Mouse (Mus musculus): ENCODE results near the gene Rpusd1. TPM values are rescaled to one million over a fixed set of nuclear protein-coding genes. Genes with fewer than 3 reads are reported as not detected.

Rpusd1 gene
- polyA plus RNA-seq, 1 experiment from 2014 or later: 17.2 TPM

DNA sequence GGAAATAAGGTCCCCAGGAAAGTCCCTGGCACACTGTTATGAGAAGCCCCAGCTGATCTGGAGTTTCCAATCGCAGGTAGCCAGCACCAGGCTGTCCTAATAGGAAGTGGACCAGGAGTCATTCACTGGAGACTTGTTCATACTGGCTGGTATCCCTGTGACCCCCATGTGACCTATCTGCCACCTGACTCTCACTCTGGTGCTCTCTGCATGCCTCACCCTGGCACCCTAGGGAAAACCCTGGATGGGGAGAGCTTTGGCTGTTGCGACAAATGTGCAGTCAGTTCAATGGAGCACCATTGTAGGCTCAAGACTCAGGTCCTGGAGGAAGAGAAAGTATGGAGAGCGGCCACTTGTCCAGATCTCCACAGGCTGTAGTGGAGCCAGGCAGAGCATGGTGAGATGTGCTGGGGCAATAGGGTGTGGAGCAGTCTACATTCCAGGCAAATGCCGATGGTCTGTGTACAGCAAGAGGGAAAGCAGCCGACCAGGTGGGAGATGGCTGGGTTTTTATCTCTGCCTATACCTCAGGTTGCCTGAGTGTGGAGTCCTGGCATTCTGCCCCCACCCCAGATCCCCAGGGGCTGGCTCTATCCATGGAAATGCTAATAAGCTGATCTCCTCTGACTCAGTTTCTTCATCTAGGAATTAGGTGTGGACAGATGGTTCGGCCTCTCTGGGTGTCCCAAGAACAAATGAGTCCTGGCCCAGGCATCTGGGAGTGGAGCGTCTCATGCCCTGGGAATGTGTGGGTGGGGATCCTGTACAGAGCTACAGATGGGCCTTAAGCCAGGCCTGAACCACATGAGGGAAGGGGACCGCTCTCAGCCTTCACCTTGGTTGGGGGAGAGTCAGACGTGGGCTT is 29.1 kb downstream of the Rpusd1 start:
- WGBS: 83% methylated on average over 9 of the region's 9 CpGs
- Histone ChIP-seq H3K9ac (ENCODE audit: low read depth, low read length) (no peak overlapping the region), H3K27ac (ENCODE audit: low read depth, low read length) (no peak overlapping the region), H3K36me3 (ENCODE audit: control insufficient read depth, insufficient read depth, low read length) (no peaks in the 10 kb centered on the region), H3K9me3 (ENCODE audit: control insufficient read depth, low read length) (no peaks in the 10 kb centered on the region), H3K4me1 (replicated peaks; ENCODE audit: control insufficient read depth, insufficient read depth, low read length) (no peaks in the 10 kb centered on the region), H3K4me2 (replicated peaks; ENCODE audit: low read depth, low read length) (no peak overlapping the region), H3K27me3 (ENCODE audit: control insufficient read depth, insufficient read depth, low read length) (no peaks in the 10 kb centered on the region), H3K4me3 (ENCODE audit: low read depth, low read length) (no peak overlapping the region)
- no peak for ATAC-seq (ENCODE audit: low FRiP score)
- DNase-seq (ENCODE audit: low spot score): no peak

DNA sequence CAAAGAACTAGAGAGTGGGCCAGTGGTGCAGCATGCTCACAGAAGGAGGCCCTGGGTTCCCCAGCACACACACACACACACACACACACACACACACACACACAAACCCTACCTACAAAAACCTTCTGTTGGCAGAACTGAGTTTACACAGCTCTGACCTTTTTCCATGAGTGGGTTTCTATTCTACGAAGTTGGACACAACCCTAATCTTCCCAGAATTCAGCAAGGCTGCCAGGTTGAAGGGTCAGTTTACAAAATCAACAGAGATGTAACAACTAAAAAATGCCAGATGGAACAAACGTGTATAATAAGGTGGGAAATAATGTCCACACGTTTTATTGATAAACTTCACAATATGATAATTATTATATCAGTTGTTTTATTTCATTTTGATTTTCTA is 30.2 kb downstream of the Rpusd1 start:
- no peak for ATAC-seq (ENCODE audit: low FRiP score)
- Histone ChIP-seq H3K4me2 (replicated peaks; ENCODE audit: low read depth, low read length) (no peak overlapping the region), H3K36me3 (ENCODE audit: control insufficient read depth, insufficient read depth, low read length) (no peaks in the 10 kb centered on the region), H3K4me3 (ENCODE audit: low read depth, low read length) (no peak overlapping the region), H3K27me3 (ENCODE audit: control insufficient read depth, insufficient read depth, low read length) (no peaks in the 10 kb centered on the region), H3K9ac (ENCODE audit: low read depth, low read length) (no peak overlapping the region), H3K27ac (ENCODE audit: low read depth, low read length) (no peak overlapping the region), H3K4me1 (replicated peaks; ENCODE audit: control insufficient read depth, insufficient read depth, low read length) (no peaks in the 10 kb centered on the region), H3K9me3 (ENCODE audit: control insufficient read depth, low read length) (no peaks in the 10 kb centered on the region)
- whole genome bisulfite sequencing: 73% methylated on average over 3 of the region's 3 CpGs
- no peak for DNase-seq (ENCODE audit: low spot score)

DNA sequence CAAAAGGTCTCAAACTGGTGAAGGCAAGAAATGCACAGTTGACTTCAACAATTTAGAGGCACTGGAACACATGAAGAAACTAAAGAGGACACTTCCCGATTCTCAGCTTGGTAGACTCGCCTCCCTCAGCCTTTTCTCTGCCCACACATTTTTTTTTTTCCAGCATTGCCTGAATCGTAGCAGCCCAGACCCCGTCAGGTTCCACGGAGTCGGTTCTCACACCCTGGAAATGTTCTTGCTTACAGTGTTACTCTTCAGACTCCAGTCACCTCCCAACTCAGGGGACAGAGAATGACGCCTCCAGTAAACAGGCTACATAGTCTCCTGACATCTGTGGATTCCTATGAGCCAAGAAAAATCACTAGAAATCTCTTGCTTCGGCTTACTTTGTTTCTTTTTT is 32.7 kb downstream of the Rpusd1 start:
- no peaks in the 10 kb centered on the region for H3K4me1 ChIP-seq (replicated peaks; ENCODE audit: control insufficient read depth, insufficient read depth, low read length)
- 73% methylated on average over 8 of the region's 8 CpGs for WGBS

DNA sequence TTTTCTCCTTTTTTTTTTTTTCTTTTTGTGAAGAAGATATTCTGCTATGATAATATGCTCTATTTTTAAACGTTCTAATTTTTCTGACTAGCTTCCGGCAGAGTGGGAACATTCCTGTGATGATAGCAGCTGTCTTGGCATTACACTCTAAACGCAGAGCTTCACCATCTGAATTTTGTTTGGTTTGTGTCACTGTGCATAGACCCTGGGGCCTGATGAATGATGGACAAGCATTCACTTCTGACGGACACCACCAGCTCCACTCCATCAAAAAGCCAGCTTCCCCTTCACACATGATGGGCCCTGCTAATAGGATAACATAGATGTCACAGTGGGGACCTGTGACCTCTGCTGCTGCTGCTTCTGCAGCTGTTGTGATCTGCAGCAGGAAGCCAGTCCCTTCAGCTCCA is 34.1 kb downstream of the Rpusd1 start:
- H3K9ac ChIP-seq (ENCODE audit: low read depth, low read length): no peak overlapping the region
- no peaks in the 10 kb centered on the region for H3K36me3 ChIP-seq (ENCODE audit: control insufficient read depth, insufficient read depth, low read length)
- no peaks in the 10 kb centered on the region for H3K9me3 ChIP-seq (ENCODE audit: control insufficient read depth, low read length)
- H3K4me1 ChIP-seq (replicated peaks; ENCODE audit: control insufficient read depth, insufficient read depth, low read length): no peaks in the 10 kb centered on the region
- no peak overlapping the region for H3K4me2 ChIP-seq (replicated peaks; ENCODE audit: low read depth, low read length)
- no peak overlapping the region for H3K27ac ChIP-seq (ENCODE audit: low read depth, low read length)
- 34% methylated on average over 4 of the region's 4 CpGs for WGBS
- H3K27me3 ChIP-seq (ENCODE audit: control insufficient read depth, insufficient read depth, low read length): no peaks in the 10 kb centered on the region
- DNase-seq (ENCODE audit: low spot score): peak; percentile 32
- no peak for ATAC-seq (ENCODE audit: low FRiP score)
- no peak overlapping the region for H3K4me3 ChIP-seq (ENCODE audit: low read depth, low read length)

More for the DNA sequence above, 32.7 kb downstream of the Rpusd1 start:
- Histone ChIP-seq H3K9me3 (ENCODE audit: control insufficient read depth, low read length) (no peaks in the 10 kb centered on the region), H3K27ac (ENCODE audit: low read depth, low read length) (no peak overlapping the region), H3K9ac (ENCODE audit: low read depth, low read length) (no peak overlapping the region), H3K4me3 (ENCODE audit: low read depth, low read length) (no peak overlapping the region), H3K27me3 (ENCODE audit: control insufficient read depth, insufficient read depth, low read length) (no peaks in the 10 kb centered on the region), H3K4me2 (replicated peaks; ENCODE audit: low read depth, low read length) (no peak overlapping the region), H3K36me3 (ENCODE audit: control insufficient read depth, insufficient read depth, low read length) (no peaks in the 10 kb centered on the region)
- DNase-seq (ENCODE audit: low spot score) (no peak), ATAC-seq (ENCODE audit: low FRiP score) (no peak)

DNA sequence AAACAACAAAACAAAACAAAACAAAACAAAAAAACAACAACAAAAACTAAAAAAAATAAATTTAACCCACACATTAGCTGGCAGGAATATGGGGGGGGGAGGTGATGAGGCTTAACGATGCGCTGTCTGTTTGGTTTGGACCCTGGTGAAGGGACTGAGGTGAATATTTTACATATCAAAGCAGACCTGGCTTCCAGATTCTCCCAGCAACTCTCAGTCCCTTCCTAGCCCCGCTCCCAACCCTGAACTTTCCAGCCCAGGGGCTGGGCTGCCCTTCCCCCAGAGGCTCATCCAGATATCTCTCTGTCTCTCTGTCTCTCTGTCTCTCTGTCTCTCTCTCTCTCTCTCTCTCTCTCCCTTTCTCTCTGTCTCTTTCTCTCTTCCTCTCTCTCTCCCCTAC is 35.1 kb downstream of the Rpusd1 start:
- H3K9me3 ChIP-seq (ENCODE audit: control insufficient read depth, low read length): no peaks in the 10 kb centered on the region
- H3K4me2 ChIP-seq (replicated peaks; ENCODE audit: low read depth, low read length): no peak overlapping the region
- H3K4me1 ChIP-seq (replicated peaks; ENCODE audit: control insufficient read depth, insufficient read depth, low read length): no peaks in the 10 kb centered on the region
- H3K27ac ChIP-seq (ENCODE audit: low read depth, low read length): no peak overlapping the region
- H3K4me3 ChIP-seq (ENCODE audit: low read depth, low read length): no peak overlapping the region
- no peaks in the 10 kb centered on the region for H3K36me3 ChIP-seq (ENCODE audit: control insufficient read depth, insufficient read depth, low read length)
- 32% methylated on average over 3 of the region's 3 CpGs for WGBS
- ATAC-seq (ENCODE audit: low FRiP score) (no peak), DNase-seq (ENCODE audit: low spot score) (no peak)
- no peak overlapping the region for H3K9ac ChIP-seq (ENCODE audit: low read depth, low read length)
- H3K27me3 ChIP-seq (ENCODE audit: control insufficient read depth, insufficient read depth, low read length): no peaks in the 10 kb centered on the region

DNA sequence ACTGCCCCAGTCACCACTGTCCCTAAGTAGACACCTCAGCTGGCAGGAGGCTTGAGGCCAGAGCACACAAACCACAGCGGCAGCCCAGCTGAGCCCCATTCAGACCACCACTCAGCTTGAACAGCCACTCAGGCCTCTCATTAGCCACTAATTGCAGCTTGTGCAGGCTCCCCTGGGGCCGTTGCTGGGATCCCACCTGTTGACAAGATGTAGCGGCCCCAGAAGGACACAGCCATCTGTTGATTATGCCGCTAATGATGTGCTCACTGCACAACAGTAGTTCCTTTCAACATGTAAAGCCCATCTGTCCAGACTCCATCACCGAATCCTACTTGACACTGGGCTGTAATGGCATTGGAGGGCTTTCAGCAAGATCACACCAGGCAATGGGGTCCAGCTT is 38.4 kb downstream of the Rpusd1 start:
- DNase-seq (ENCODE audit: low spot score): peak; percentile 68
- Histone ChIP-seq H3K36me3 (ENCODE audit: control insufficient read depth, insufficient read depth, low read length) (no peaks in the 10 kb centered on the region), H3K4me3 (ENCODE audit: low read depth, low read length) (no peak overlapping the region), H3K27me3 (ENCODE audit: control insufficient read depth, insufficient read depth, low read length) (0 out of 2 replicates have a peak, but pooled peaks cover 2% of the 10 kb centered on the region), H3K4me1 (replicated peaks; ENCODE audit: control insufficient read depth, insufficient read depth, low read length) (no peaks in the 10 kb centered on the region), H3K27ac (ENCODE audit: low read depth, low read length) (no peak overlapping the region), H3K9me3 (ENCODE audit: control insufficient read depth, low read length) (no peaks in the 10 kb centered on the region), H3K9ac (ENCODE audit: low read depth, low read length) (no peak overlapping the region), H3K4me2 (replicated peaks; ENCODE audit: low read depth, low read length) (no peak overlapping the region)
- peak; percentile 53; the same call in 1 of the 2 replicates for ATAC-seq (ENCODE audit: low FRiP score)
- 50% methylated on average over 5 of the region's 5 CpGs for WGBS

DNA sequence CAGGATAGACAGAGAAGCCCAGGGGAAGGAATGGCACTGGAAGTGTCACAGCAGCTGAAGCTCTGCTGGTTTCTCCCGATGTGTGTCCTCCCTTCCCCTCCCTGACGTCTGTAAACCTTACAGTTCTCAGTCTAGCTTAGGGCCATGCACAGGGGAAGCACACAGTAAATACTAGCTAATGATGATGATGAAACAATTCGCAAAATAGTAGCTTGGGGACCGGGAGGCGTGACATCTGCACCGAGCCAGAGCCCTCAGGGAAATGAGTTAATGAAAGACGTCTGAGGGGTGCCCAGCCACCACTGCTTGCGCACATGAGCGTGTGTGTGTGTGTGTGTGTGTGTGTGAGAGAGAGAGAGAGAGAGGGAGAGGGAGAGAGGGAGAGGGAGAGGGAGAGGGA is 41.9 kb downstream of the Rpusd1 start:
- Histone ChIP-seq H3K4me1 (replicated peaks; ENCODE audit: control insufficient read depth, insufficient read depth, low read length) (peaks cover 4% of the 10 kb centered on the region), H3K27me3 (ENCODE audit: control insufficient read depth, insufficient read depth, low read length) (0 out of 2 replicates have a peak, but pooled peaks cover 2% of the 10 kb centered on the region), H3K4me3 (ENCODE audit: low read depth, low read length) (no peak overlapping the region), H3K36me3 (ENCODE audit: control insufficient read depth, insufficient read depth, low read length) (no peaks in the 10 kb centered on the region), H3K9me3 (ENCODE audit: control insufficient read depth, low read length) (no peaks in the 10 kb centered on the region), H3K4me2 (replicated peaks; ENCODE audit: low read depth, low read length) (no peak overlapping the region), H3K9ac (ENCODE audit: low read depth, low read length) (no peak overlapping the region), H3K27ac (ENCODE audit: low read depth, low read length) (no peak overlapping the region)
- WGBS: 56% methylated on average over 9 of the region's 9 CpGs
- ATAC-seq (ENCODE audit: low FRiP score): no peak
- no peak for DNase-seq (ENCODE audit: low spot score)

DNA sequence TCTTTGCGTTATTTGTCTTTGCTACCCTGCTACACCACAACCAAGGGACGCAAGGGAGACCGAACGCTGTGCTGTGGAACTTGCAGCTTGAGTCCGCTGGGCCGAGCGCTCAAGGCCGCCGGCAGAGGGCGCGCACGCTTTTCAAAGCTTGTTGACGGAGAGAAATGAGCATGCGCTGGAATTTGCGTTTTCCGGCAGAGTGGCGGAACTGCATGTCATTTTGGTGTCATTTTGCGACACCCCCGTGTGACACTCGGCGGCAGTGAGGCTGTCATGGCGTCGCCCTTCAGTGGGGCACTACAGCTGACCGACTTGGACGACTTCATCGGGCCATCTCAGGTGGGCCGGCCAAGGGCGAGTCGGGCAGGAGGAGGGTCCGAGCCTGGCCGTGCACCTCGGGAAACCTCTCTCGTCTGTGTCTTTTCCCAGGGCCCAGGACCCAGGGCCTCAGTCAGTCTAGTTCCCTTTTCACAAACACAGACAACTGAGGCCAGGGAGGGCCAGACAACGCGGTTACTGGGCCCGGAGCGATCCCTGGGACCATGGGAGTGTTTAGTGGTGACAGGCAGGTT is 46.2 kb downstream of the Rpusd1 start, which contains the start of gene Narfl:
Gene Narfl (plus strand): TSS at position 228 of the 572 bp plus-strand sequence.
- peak; percentile 85 for ATAC-seq (ENCODE audit: low FRiP score)
- peak within 1 kb of the TSS; percentile 85 for H3K4me2 ChIP-seq (replicated peaks; ENCODE audit: low read depth, low read length)
- under 1% methylated on average over 37 of the region's 37 CpGs for WGBS

More for the DNA sequence above, 46.2 kb downstream of the Rpusd1 start, which contains the start of gene Narfl:
- Histone ChIP-seq H3K9ac (ENCODE audit: low read depth, low read length) (peak within 1 kb of the TSS; percentile 75), H3K9me3 (ENCODE audit: control insufficient read depth, low read length) (no peaks in the 10 kb centered on the region), H3K4me3 (ENCODE audit: low read depth, low read length) (peak within 1 kb of the TSS; percentile 72), H3K36me3 (ENCODE audit: control insufficient read depth, insufficient read depth, low read length) (no peaks in the 10 kb centered on the region), H3K4me1 (replicated peaks; ENCODE audit: control insufficient read depth, insufficient read depth, low read length) (peaks cover 4% of the 10 kb centered on the region), H3K27me3 (ENCODE audit: control insufficient read depth, insufficient read depth, low read length) (no peaks in the 10 kb centered on the region), H3K27ac (ENCODE audit: low read depth, low read length) (no peak within 1 kb of the TSS)
- peak; percentile 99 for DNase-seq (ENCODE audit: low spot score)

Data from hindbrain, embryonic 11.5 days (tissue).